Mouse (Mus musculus) liver, embryonic 15.5 days (tissue): ENCODE results near the gene Sugct. TPM values are rescaled to one million over a fixed set of nuclear protein-coding genes. Genes with fewer than 3 reads are reported as not detected.

Experiments used
- ATAC-seq: fragments of 200-750 bp; cut with Nextera tagmentation; 2 replicates; pipeline ENCODE4 v1.8.0; 2017; ENCODE audit warnings: moderate number of reproducible peaks, mild to moderate bottlenecking, moderate library complexity; ENCODE audit not compliant: insufficient read depth
- H3K27ac ChIP-seq: fragments of 300-500 bp; sonication (generic); replicated peaks from 2 replicates; pipeline ENCODE4 v1.5.1; 2015; ENCODE audit warnings: mild to moderate bottlenecking, inconsistent platforms
- H3K27me3 ChIP-seq: fragments of 300-500 bp; sonication (generic); 2 replicates; pipeline ENCODE4 v1.6.1; 2015; ENCODE audit warnings: mild to moderate bottlenecking, inconsistent platforms
- H3K36me3 ChIP-seq: fragments of 300-500 bp; sonication (generic); replicated peaks from 2 replicates; pipeline ENCODE4 v1.6.1; 2015; ENCODE audit warnings: moderate library complexity, mild to moderate bottlenecking, inconsistent platforms
- H3K4me1 ChIP-seq: fragments of 300-500 bp; sonication (generic); replicated peaks from 2 replicates; pipeline ENCODE4 v1.6.1; 2015; ENCODE audit warnings: inconsistent platforms
- H3K4me2 ChIP-seq: fragments of 300-500 bp; sonication (generic); 2 replicates; pipeline ENCODE4 v1.6.1; 2015; ENCODE audit warnings: moderate library complexity, mild to moderate bottlenecking, inconsistent platforms
- H3K4me3 ChIP-seq: fragments of 300-500 bp; sonication (generic); replicated peaks from 2 replicates; pipeline ENCODE4 v1.5.1; 2015; ENCODE audit warnings: mild to moderate bottlenecking, inconsistent platforms
- H3K9ac ChIP-seq: fragments of 300-500 bp; sonication (generic); 2 replicates; pipeline ENCODE4 v1.6.1; 2015; ENCODE audit warnings: moderate library complexity, mild to moderate bottlenecking, inconsistent platforms
- H3K9me3 ChIP-seq: fragments of 300-500 bp; sonication (generic); replicated peaks from 2 replicates; pipeline ENCODE4 v1.6.1; 2016; ENCODE audit warnings: inconsistent platforms
- WGBS: fragments of 180-500 bp; shearing (Covaris S2); methylation state at CpG from one replicate; pipeline ENCODE4 v1.1.7; 2015; ENCODE audit warnings: mixed read lengths; ENCODE audit not compliant: insufficient replicate concordance; 5-methylcytosine and 5-hydroxymethylcytosine counted together
- polyA plus RNA-seq: library from polyadenylated mRNA; unstranded; fragments of >200 nt; fragmentation: Nextera tagmentation; extraction: Ambion mirVana; gene quantifications from 2 replicates; pipeline ENCODE4 v1.2.1, GENCODE M21; 2015

Gene Sugct
- polyA plus RNA-seq, 1 experiment from 2014 or later, result 4.7 TPM

DNA sequence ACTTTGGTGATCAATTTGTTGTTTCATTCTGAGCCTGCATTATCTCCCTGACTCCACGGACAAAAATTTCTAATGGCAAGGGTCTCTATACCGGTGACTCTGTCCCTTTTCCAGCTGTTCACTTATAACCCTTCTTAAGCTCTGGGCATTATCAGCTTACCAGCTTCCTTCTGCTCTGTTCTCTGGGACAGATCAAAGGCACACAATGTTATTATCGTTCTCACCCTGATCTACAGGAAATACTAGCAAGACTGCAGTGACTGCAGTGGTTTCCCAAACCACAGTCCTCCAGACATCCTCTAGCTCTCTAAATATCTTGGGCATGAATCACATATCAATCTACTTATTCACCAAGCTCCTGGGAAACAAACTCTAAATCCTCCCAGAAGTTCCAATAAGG lies 90.7 kb downstream of the Sugct start:
- 9% methylated on average over 3 of the region's 3 CpGs for WGBS
- Histone ChIP-seq H3K27ac (no peak overlapping the region), H3K4me2 (no peak overlapping the region), H3K4me3 (no peak overlapping the region), H3K4me1 (no peaks in the 10 kb centered on the region), H3K27me3 (no peaks in the 10 kb centered on the region), H3K9me3 (no peaks in the 10 kb centered on the region), H3K36me3 (no peaks in the 10 kb centered on the region), H3K9ac (no peak overlapping the region)
- ATAC-seq, result no peak

DNA sequence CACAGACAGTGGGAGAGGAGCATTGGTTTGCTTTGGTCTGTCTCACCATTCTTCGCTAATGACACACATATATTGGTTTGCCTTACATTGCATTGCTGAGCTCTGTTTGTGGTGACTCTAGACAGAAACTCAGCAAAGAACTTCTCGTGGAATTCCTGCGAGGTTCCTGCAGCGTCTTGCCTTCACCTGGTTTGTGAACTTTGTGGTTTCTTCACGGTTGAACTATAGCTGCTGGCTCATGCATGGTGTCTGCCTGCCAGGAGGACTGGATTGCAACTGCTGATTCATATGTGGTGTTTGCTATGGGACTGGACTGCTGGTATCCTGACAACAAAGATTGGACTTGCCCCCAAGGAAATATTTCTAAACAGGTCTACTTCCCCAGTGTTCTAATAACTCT lies 91.6 kb downstream of the Sugct start:
- ATAC-seq, result no peak
- Histone ChIP-seq H3K9me3 (no peaks in the 10 kb centered on the region), H3K36me3 (no peaks in the 10 kb centered on the region), H3K4me3 (no peak overlapping the region), H3K4me1 (no peaks in the 10 kb centered on the region), H3K27me3 (no peaks in the 10 kb centered on the region), H3K27ac (no peak overlapping the region), H3K4me2 (no peak overlapping the region), H3K9ac (no peak overlapping the region)
- 59% methylated on average over 5 of the region's 5 CpGs for WGBS

DNA sequence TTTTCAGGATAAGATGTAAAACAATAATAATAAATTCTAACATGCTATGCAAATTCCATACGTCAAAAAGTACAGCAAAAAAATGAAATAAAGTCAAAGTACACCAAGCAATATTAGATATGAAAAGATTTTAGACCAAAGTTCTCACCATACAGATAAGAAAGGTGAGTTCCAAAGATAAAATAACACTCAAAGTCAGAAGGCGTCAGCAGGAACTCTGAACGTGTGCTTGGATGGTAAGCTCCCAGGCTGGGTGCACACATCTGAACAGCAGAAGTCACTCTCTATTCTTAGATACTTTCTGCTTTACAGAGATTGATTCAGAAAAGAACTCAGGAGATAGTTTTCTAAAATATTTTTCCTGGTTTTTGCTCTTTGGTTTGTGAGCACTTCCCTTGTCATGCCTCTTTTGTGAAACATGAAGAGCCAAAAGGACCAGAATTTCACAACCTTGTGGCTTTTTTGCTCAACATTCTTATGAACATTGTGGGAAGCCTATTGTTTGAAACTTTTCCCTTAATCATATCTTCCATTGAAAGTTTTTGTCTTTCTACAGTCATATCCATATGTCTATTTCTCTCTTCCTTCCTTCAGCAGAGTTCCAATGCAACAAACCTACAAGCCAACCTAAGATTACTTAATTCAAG lies 110.0 kb downstream of the Sugct start:
- no peaks in the 10 kb centered on the region for H3K27me3 ChIP-seq
- H3K4me1 ChIP-seq, result no peaks in the 10 kb centered on the region
- no peak overlapping the region for H3K4me3 ChIP-seq
- no peaks in the 10 kb centered on the region for H3K9me3 ChIP-seq
- H3K4me2 ChIP-seq, result no peak overlapping the region
- no peaks in the 10 kb centered on the region for H3K36me3 ChIP-seq
- no peak overlapping the region for H3K9ac ChIP-seq
- no peak overlapping the region for H3K27ac ChIP-seq
- 18% methylated on average over 3 of the region's 3 CpGs for WGBS
- ATAC-seq, result no peak

- Histone ChIP-seq H3K4me2 (no peak overlapping the region), H3K4me1 (no peaks in the 10 kb centered on the region), H3K36me3 (no peaks in the 10 kb centered on the region), H3K4me3 (no peak overlapping the region), H3K9ac (no peak overlapping the region), H3K27me3 (no peaks in the 10 kb centered on the region), H3K27ac (no peak overlapping the region), H3K9me3 (no peaks in the 10 kb centered on the region)
- no peak for ATAC-seq
Observed at GRCm38 (mm10) chr13:17584804-17585203, 110.5 kb downstream of the Sugct start.

GRCm38 (mm10) chr13:17581684-17582083 lies 113.7 kb downstream of the Sugct start:
- H3K4me3 ChIP-seq, result no peak overlapping the region
- H3K4me1 ChIP-seq, result no peaks in the 10 kb centered on the region
- H3K9me3 ChIP-seq, result no peaks in the 10 kb centered on the region
- 10% methylated on average over 2 of the region's 2 CpGs for whole genome bisulfite sequencing
- no peak overlapping the region for H3K4me2 ChIP-seq
- no peak overlapping the region for H3K9ac ChIP-seq
- ATAC-seq, result no peak
- no peak overlapping the region for H3K27ac ChIP-seq
- H3K27me3 ChIP-seq, result no peaks in the 10 kb centered on the region
- no peaks in the 10 kb centered on the region for H3K36me3 ChIP-seq

DNA sequence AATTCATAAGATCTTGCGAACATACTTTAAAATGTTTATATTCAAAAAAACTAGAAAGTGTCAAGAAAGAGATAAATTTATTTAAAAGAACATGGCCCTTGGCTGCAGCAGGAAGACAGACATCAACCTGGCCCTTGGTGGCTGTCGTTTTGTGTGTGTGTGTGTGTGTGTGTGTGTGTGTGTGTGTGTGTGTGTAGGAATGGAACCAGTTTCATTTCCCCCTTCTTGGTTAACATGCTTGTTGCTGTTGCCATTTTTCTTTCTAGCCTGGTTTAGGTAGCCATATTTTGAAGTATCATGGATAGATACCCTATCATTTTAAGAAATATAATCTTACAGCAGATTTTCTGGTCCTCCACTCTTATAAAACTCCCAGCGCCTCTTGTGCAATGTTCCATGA lies 136.0 kb downstream of the Sugct start:
- no peaks in the 10 kb centered on the region for H3K27me3 ChIP-seq
- H3K4me1 ChIP-seq, result no peaks in the 10 kb centered on the region
- H3K9me3 ChIP-seq, result no peaks in the 10 kb centered on the region
- no peaks in the 10 kb centered on the region for H3K36me3 ChIP-seq
- no peak overlapping the region for H3K4me2 ChIP-seq
- WGBS, result 58% methylated on average over 3 of the region's 3 CpGs
- H3K9ac ChIP-seq, result no peak overlapping the region
- H3K4me3 ChIP-seq, result no peak overlapping the region
- no peak overlapping the region for H3K27ac ChIP-seq
- no peak for ATAC-seq

DNA sequence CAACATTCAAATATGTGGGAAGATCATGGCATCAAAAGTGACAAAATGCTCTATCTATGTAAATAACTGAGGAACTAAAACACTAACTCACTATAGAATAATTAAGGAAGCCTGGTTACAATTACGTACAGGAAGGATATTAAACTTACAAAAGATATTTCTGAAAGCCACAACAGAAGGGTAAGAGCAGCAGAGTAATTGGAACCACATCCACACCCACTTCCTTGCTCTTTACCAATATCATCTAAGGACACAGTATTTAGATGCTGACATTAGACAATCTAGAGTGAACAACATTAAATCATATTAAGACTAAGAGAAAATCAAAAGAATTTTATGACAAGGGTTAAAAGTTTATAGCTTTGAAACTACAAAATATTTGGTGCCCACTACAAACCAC lies 159.0 kb downstream of the Sugct start:
- H3K4me3 ChIP-seq, result no peak overlapping the region
- H3K4me2 ChIP-seq, result no peak overlapping the region
- no peaks in the 10 kb centered on the region for H3K9me3 ChIP-seq
- no peaks in the 10 kb centered on the region for H3K4me1 ChIP-seq
- WGBS, result 27% methylated on average over 1 of the region's 1 CpGs
- H3K27ac ChIP-seq, result no peak overlapping the region
- H3K36me3 ChIP-seq, result no peaks in the 10 kb centered on the region
- H3K27me3 ChIP-seq, result no peaks in the 10 kb centered on the region
- ATAC-seq, result no peak
- H3K9ac ChIP-seq, result no peak overlapping the region

DNA sequence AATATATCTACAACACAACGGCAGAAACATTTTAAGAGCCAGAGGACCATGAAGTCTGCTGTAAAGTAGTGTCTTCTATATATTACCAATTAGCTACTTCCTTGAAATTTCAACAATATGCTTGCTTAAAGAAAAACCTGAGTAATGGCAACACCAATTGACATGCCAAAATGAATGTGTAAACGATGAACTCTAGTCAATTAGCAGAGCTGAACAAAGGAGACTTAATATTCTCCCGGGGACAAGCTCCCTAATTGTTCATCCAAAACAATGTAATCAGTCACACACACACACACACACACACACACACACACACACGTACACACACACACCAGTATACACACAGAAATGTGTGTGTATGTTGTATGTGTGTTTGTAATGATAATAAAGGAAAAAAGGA lies 160.5 kb downstream of the Sugct start:
- no peaks in the 10 kb centered on the region for H3K27me3 ChIP-seq
- ATAC-seq, result no peak
- 20% methylated on average over 4 of the region's 4 CpGs for WGBS
- no peak overlapping the region for H3K4me2 ChIP-seq
- no peak overlapping the region for H3K27ac ChIP-seq
- no peak overlapping the region for H3K4me3 ChIP-seq
- H3K4me1 ChIP-seq, result no peaks in the 10 kb centered on the region
- no peaks in the 10 kb centered on the region for H3K36me3 ChIP-seq
- H3K9me3 ChIP-seq, result no peaks in the 10 kb centered on the region
- no peak overlapping the region for H3K9ac ChIP-seq

DNA sequence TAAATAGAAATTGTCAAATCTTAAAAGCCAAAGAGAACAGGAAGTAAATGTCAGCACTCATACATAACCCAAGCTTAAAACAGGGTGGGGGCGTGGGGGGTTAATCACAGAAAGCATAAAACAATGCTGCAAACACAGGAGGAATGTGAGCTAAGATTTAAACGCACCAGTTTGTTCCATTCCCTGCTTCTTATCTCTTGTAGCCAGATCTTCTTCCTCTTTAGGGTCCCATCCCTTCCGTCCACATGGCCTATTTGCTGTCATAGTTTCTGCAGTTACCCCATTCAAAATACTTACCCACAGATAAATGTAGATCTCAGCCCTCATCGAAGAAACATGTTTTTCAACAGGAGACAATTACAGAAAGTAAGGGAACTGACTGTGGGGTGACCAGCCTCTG lies 160.9 kb downstream of the Sugct start:
- no peak overlapping the region for H3K4me3 ChIP-seq
- no peak overlapping the region for H3K9ac ChIP-seq
- H3K36me3 ChIP-seq, result no peaks in the 10 kb centered on the region
- WGBS, result 17% methylated on average over 4 of the region's 4 CpGs
- no peaks in the 10 kb centered on the region for H3K27me3 ChIP-seq
- H3K4me1 ChIP-seq, result no peaks in the 10 kb centered on the region
- H3K9me3 ChIP-seq, result no peaks in the 10 kb centered on the region
- H3K27ac ChIP-seq, result no peak overlapping the region
- H3K4me2 ChIP-seq, result no peak overlapping the region
- ATAC-seq, result no peak

- no peak overlapping the region for H3K4me2 ChIP-seq
- H3K27me3 ChIP-seq, result no peaks in the 10 kb centered on the region
- H3K27ac ChIP-seq, result no peak overlapping the region
- no peak for ATAC-seq
- no peaks in the 10 kb centered on the region for H3K9me3 ChIP-seq
- H3K9ac ChIP-seq, result no peak overlapping the region
- no peaks in the 10 kb centered on the region for H3K36me3 ChIP-seq
- H3K4me3 ChIP-seq, result no peak overlapping the region
- 54% methylated on average over 4 of the region's 4 CpGs for WGBS
- no peaks in the 10 kb centered on the region for H3K4me1 ChIP-seq
Observed at GRCm38 (mm10) chr13:17511184-17511778, 184.1 kb downstream of the Sugct start.

DNA sequence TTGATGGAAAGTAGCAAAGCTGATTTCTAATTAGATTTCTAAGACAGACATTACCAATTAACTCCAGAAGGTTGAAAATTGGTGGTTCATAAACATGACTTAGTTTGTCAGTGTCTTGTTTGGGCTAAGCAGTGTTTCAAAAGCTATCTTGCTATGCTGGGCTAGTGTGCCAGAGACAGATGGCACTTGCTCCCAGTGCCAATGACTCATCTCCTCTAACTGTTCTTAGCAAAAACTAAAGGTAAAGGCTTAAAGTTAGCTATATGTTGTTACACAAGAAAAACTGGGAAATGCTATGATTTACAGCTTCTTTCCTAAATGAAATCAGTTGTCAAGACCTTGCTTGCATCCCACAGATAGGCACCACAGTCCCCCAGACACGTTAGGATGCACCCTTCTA lies 200.4 kb downstream of the Sugct start:
- H3K9ac ChIP-seq, result no peak overlapping the region
- H3K27me3 ChIP-seq, result no peaks in the 10 kb centered on the region
- H3K27ac ChIP-seq, result no peak overlapping the region
- H3K36me3 ChIP-seq, result no peaks in the 10 kb centered on the region
- no peaks in the 10 kb centered on the region for H3K9me3 ChIP-seq
- WGBS, result 30% methylated on average over 1 of the region's 1 CpGs
- ATAC-seq, result no peak
- no peak overlapping the region for H3K4me3 ChIP-seq
- no peak overlapping the region for H3K4me2 ChIP-seq
- no peaks in the 10 kb centered on the region for H3K4me1 ChIP-seq

DNA sequence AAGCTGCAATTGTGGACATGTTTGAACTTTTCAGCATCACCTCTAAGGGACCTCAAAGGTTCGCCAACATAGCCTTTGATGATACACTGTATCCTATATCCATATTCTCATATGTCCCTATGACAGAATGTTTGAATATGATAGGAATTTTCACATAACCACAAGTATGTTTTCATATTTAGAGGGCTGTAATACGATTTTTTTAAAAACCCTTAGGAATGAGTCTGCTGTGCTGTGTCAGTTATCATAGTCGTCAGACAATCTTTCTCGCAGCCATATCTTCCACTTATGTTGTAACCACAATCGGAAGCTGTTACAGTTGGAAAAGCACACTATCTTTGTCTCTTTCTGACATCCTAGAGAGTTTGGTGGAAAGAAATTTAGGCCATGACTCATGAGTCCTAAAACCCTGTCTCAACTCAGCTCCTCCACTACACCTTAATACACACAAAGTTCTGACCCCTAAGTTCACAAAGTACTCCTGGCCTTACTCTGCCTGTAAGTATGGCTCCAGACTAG lies 201.2 kb downstream of the Sugct start:
- 28% methylated on average over 5 of the region's 5 CpGs for WGBS
- Histone ChIP-seq H3K4me3 (no peak overlapping the region), H3K4me2 (no peak overlapping the region), H3K4me1 (no peaks in the 10 kb centered on the region), H3K9ac (no peak overlapping the region), H3K27me3 (no peaks in the 10 kb centered on the region), H3K36me3 (no peaks in the 10 kb centered on the region), H3K27ac (no peak overlapping the region), H3K9me3 (no peaks in the 10 kb centered on the region)
- no peak for ATAC-seq
